Mouse (Mus musculus): ENCODE measurements around the gene Zfp944.

GRCm38 (mm10) chr17:22410756-22411155 lies 49.6 kb upstream of the Zfp944 start:
- no peak for TF ChIP-seq CTCF (IDR thresholded peaks at IDR 0.05; ENCODE audit: insufficient read depth, low read depth, low read length)
- TF ChIP-seq POLR2A (IDR thresholded peaks at IDR 0.05; ENCODE audit: insufficient read depth, low read depth, low read length), result no peak

Data from olfactory bulb, adult 2 months (tissue).